Mouse (Mus musculus): ENCODE measurements at regions not wholly inside any gene's neighbourhood (a gene's known extent, or its start where the extent isn't known, plus 50 kb on each side); places are given as distances from the start of the nearest gene placed in this dataset.
A peak's percentile ranks its signal among the peaks of the same experiment; 100 is the strongest.

DNA sequence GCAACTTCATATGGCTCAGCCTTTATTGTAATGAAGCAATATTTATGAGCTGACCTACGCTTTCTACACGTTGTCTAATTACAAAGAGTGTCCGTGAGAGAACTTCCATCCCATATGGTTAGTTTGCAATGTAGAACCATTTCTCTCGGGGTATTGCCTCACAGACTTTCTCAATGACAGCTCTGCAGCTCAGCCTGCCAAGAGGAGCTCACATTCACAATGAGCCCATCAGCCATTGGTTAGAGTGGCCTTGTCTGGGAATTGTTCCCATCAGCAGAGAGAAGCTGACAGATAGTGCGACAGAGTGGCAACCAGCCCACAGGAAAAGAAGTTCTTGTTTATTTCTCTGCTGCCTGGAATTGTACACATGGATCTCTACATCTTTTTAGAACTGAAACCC is 409.7 kb downstream of the Zfp704 start:
- TF ChIP-seq POLR2A (IDR thresholded peaks at IDR 0.05; ENCODE audit: borderline replicate concordance, extremely low read depth, low read depth, low read length): no peak
- TF ChIP-seq CTCF (IDR thresholded peaks at IDR 0.05; ENCODE audit: insufficient read depth, low read length): no peak
- Histone ChIP-seq H3K4me1 (ENCODE audit: control insufficient read depth, insufficient read depth, low read length) (no peaks in the 10 kb centered on the region), H3K4me3 (replicated peaks; ENCODE audit: extremely low read depth, low read depth, low read length) (no peak overlapping the region)
- 51% methylated on average over 5 of the region's 5 CpGs for WGBS
- peak; percentile 6 for DNase-seq

DNA sequence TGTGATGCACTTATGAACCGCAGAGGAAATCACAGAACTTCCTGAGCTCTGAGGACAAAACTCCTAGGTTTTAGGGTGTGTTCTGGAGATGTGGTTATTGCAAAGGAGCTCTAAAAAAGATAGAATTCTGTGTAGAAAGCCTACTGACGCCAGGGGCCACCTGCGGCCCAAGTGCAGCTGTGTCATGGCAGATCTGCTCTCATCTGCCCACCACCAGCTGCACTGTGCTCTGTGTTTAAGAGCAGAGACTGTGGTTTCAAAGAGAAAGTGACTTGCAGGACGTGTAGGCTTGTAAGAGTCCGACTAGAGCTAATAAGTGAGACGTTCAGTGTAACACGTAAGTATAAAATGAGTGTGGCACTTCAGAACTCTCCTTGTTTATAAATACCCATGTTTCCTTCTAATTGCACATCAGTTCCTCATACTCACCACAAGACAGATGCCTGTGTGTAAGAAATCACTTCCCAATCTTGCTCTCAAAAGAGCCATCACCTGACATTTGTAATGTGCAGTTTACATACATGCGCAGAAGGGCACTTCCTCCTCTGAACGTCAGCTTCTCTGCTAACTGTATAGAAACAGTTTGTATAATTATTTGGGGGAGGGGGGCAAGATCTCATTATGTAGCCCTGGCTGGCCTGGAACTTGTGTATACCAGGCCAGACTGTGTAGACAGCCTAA is 411.1 kb downstream of the Zfp704 start:
- Histone ChIP-seq H3K4me3 (replicated peaks; ENCODE audit: extremely low read depth, low read depth, low read length) (no peak overlapping the region), H3K4me1 (ENCODE audit: control insufficient read depth, insufficient read depth, low read length) (no peaks in the 10 kb centered on the region)
- no peak for DNase-seq
- TF ChIP-seq POLR2A (IDR thresholded peaks at IDR 0.05; ENCODE audit: borderline replicate concordance, extremely low read depth, low read depth, low read length) (no peak), CTCF (IDR thresholded peaks at IDR 0.05; ENCODE audit: insufficient read depth, low read length) (no peak)
- WGBS: 65% methylated on average over 9 of the region's 9 CpGs

DNA sequence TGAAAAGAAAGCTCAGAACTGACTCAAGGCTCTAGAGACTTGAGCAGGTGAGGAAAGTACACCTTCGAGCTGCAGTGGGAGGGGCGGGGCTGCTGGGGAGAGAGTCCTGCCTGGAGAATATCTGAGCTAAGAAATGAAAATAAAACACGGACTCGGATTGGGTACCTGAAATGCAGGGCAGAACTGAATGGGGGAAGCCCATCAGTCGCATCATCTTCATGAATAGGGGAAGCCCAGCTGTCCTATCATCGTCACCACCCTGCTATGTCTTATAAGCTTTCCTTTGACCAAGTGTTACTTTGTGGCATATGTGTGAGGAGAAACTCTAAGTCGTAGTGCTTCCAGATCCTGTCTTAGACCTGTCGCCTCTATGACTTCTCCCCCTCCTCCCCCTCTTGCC is 414.1 kb downstream of the Zfp704 start:
- DNase-seq: no peak
- Histone ChIP-seq H3K4me3 (replicated peaks; ENCODE audit: extremely low read depth, low read depth, low read length) (no peak overlapping the region), H3K4me1 (ENCODE audit: control insufficient read depth, insufficient read depth, low read length) (no peaks in the 10 kb centered on the region)
- TF ChIP-seq POLR2A (IDR thresholded peaks at IDR 0.05; ENCODE audit: borderline replicate concordance, extremely low read depth, low read depth, low read length) (no peak), CTCF (IDR thresholded peaks at IDR 0.05; ENCODE audit: insufficient read depth, low read length) (no peak)
- 80% methylated on average over 8 of the region's 8 CpGs for WGBS

DNA sequence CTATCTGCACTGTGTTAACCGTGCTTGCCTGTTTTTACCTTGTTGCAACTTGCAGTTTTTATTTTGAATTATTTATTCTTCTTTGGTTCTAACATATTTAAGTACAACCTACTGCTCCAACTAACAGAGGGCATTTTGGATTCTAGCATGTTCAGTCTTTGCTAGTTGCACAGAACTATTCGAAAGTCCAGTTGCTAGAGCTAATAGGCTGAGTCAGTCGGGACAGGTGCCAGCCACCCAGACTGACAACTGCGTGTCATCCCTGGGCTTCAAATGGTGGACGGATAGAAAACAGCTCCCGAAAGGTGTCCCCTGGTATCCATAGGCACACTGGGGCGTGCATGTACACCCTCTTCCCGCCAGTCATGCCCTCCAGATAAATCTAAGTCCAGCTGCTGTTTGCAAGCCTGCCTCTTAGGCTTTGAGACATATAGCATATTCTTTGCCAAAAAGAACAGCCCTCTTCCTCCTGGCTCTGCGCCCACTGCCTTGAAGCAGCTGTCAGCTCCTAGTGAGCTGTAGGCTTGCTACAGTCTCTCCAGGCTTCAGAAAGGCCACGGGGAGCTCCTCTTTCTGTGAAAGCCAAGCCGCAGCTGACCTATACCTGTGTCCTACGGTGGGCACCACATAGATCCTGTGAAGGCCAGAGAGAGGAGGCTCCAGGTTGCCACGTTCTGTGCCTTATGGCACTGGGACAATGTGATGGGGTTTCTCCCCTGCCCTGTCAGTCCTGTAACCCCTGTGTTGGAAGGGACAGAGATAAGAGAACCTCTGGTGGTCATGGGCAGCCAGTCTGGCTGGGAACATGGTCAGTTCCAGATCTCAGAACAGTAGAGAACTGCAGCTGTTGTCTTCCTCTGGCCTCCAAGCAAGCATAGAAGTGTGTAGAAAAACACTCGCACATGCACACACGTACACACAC is 420.3 kb downstream of the Zfp704 start:
- TF ChIP-seq POLR2A (IDR thresholded peaks at IDR 0.05; ENCODE audit: borderline replicate concordance, extremely low read depth, low read depth, low read length) (no peak), CTCF (IDR thresholded peaks at IDR 0.05; ENCODE audit: insufficient read depth, low read length) (no peak)
- Histone ChIP-seq H3K4me1 (ENCODE audit: control insufficient read depth, insufficient read depth, low read length) (no peaks in the 10 kb centered on the region), H3K4me3 (replicated peaks; ENCODE audit: extremely low read depth, low read depth, low read length) (no peak overlapping the region)
- DNase-seq: no peak
- WGBS: 66% methylated on average over 15 of the region's 15 CpGs

DNA sequence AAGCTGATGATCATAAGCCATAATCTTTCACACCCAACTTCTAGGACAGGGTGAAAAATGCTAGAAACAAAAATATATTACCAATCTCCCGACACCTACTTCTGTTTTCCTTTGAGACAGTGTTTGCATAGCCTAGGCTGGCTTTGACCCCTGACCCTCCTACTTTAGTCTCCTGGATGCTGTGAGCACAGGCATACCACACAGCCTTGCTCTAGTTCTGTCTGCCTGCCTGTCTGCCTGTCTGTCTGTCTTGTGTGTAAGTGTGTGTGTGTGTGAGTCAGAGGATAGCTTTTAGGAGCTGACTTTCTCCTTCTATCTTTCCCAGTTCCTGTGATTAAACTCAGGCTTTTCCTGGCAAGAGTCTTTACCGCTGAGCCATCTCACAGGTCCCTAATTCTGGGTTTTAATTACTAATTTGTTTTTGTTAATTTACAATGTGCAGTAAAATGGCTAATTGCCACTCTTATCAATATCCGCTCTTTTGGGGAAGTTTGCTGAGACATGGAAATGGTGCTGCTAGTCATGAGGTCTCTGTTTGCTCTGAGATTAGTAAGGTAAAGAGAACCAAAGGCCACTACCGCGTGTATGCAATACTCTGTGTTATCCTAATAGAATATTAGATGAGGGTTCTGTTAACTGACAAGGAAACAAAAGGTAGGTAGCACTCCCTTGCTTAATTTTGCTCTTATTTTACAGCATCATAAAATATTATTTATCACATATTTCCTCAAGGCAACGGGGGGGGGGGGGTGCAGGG is 423.3 kb downstream of the Zfp704 start:
- Histone ChIP-seq H3K4me3 (replicated peaks; ENCODE audit: extremely low read depth, low read depth, low read length) (no peak overlapping the region), H3K4me1 (ENCODE audit: control insufficient read depth, insufficient read depth, low read length) (no peaks in the 10 kb centered on the region)
- WGBS: 81% methylated on average over 6 of the region's 6 CpGs
- TF ChIP-seq POLR2A (IDR thresholded peaks at IDR 0.05; ENCODE audit: borderline replicate concordance, extremely low read depth, low read depth, low read length) (no peak), CTCF (IDR thresholded peaks at IDR 0.05; ENCODE audit: insufficient read depth, low read length) (no peak)
- DNase-seq: no peak

DNA sequence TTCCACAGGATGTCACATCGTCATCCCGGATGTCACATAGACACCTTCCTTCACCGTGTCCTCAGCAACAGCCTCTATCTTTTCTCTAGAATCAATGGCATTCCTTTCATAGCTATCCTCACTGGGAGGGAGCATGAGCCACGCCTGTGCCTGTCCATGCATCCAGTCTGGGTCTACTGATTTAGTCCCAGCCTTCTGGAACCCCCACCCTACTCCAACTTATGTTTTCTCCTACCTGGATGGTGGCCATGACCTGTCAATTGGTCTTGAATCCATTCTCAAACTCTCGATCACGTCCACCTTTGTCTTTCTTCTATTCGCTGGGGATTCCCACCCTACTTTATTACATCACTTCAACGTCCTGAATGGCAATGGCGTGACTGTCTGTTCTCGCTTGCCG is 428.3 kb downstream of the Zfp704 start:
- Histone ChIP-seq H3K4me3 (replicated peaks; ENCODE audit: extremely low read depth, low read depth, low read length) (no peak overlapping the region), H3K4me1 (ENCODE audit: control insufficient read depth, insufficient read depth, low read length) (no peaks in the 10 kb centered on the region)
- WGBS: 88% methylated on average over 11 of the region's 11 CpGs
- TF ChIP-seq POLR2A (IDR thresholded peaks at IDR 0.05; ENCODE audit: borderline replicate concordance, extremely low read depth, low read depth, low read length) (no peak), CTCF (IDR thresholded peaks at IDR 0.05; ENCODE audit: insufficient read depth, low read length) (no peak)
- no peak for DNase-seq

DNA sequence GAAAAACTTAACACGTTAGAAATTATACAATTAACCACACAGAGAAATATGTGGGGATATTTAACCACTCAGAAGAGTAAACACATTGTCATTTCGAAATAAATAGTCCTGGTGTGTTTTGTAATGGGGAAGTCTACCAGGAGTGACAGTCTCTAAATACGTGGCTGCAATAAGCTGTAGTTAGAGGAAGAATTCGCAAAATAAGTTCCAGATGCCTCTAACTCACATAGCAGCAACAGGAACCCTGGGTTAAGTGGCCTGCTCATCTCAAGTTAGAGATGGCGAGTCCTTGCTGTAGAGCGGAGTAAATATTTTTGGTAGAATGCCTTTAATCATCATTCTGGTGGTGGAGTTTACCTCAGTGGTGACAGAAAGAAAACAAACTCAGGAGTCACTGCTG is 430.2 kb downstream of the Zfp704 start:
- no peak for DNase-seq

DNA sequence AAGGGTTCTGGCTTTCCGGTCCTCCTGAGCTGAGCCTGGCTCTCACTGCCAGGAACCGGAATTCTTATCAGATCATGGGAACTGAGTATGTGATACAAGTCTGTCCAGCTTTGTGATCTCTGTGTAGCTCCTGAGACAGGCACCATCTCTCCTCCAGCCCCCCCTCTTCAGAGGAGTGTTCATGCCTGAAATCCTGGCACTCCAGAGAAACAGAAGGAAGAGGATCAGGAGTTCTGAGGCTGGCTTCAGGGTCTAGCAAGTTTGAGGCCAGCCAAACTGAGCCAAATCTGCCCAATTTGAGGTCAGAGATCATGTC is 435.4 kb downstream of the Zfp704 start:
- Histone ChIP-seq H3K4me3 (replicated peaks; ENCODE audit: extremely low read depth, low read depth, low read length) (no peak overlapping the region), H3K4me1 (ENCODE audit: control insufficient read depth, insufficient read depth, low read length) (no peaks in the 10 kb centered on the region)
- WGBS: 25% methylated on average over 2 of the region's 2 CpGs
- no peak for DNase-seq
- TF ChIP-seq POLR2A (IDR thresholded peaks at IDR 0.05; ENCODE audit: borderline replicate concordance, extremely low read depth, low read depth, low read length) (no peak), CTCF (IDR thresholded peaks at IDR 0.05; ENCODE audit: insufficient read depth, low read length) (no peak)

More for the DNA sequence above, 430.2 kb downstream of the Zfp704 start:
- Histone ChIP-seq H3K4me1 (ENCODE audit: control insufficient read depth, insufficient read depth, low read length) (no peaks in the 10 kb centered on the region), H3K4me3 (replicated peaks; ENCODE audit: extremely low read depth, low read depth, low read length) (no peak overlapping the region)
- TF ChIP-seq CTCF (IDR thresholded peaks at IDR 0.05; ENCODE audit: insufficient read depth, low read length) (no peak), POLR2A (IDR thresholded peaks at IDR 0.05; ENCODE audit: borderline replicate concordance, extremely low read depth, low read depth, low read length) (no peak)
- WGBS: 56% methylated on average over 6 of the region's 6 CpGs
